Comparison of ENCODE assay signal across 8 mouse cellular contexts in genomic region chr5:110447720-110448435, GRCm38 (mm10). TPM values are rescaled to one million over a fixed set of nuclear protein-coding genes. Genes with fewer than 3 reads are reported as not detected.
DNase-seq lines count a peak whose midpoint lies in the region; ATAC-seq and TF ChIP-seq lines count a peak whose summit lies in the region.

No protein-coding gene starts in this region.

- peak overlapping the region; percentile 95 for H3K4me3 ChIP-seq in heart, embryonic 11.5 days (ENCODE audit: low read depth, low read length)
- H3K4me3 ChIP-seq in stomach, postnatal 0 days (ENCODE audit: low read depth, low read length), result peak overlapping the region; percentile 55

- TF ChIP-seq CTCF in stomach, postnatal 0 days (IDR thresholded peaks at IDR 0.05; ENCODE audit: low read depth), result no peak

- TF ChIP-seq EP300 in stomach, postnatal 0 days (optimal IDR thresholded peaks at IDR 0.05), result no peak

- H3K9ac ChIP-seq in heart, embryonic 11.5 days (ENCODE audit: low read depth, low read length), result peak overlapping the region; percentile 89
- H3K9ac ChIP-seq in stomach, postnatal 0 days (ENCODE audit: low read length), result peak overlapping the region; percentile 97

- H3K27me3 ChIP-seq in heart, embryonic 11.5 days (ENCODE audit: control insufficient read depth, insufficient read depth, low read length), result no peaks in the 10 kb centered on the region
- no peaks in the 10 kb centered on the region for H3K27me3 ChIP-seq in stomach, postnatal 0 days (ENCODE audit: control insufficient read depth, insufficient read depth, low read length)

- peak overlapping the region; percentile 97 for H3K4me2 ChIP-seq in heart, embryonic 11.5 days
- H3K4me2 ChIP-seq in stomach, postnatal 0 days (replicated peaks; ENCODE audit: low read depth), result peak overlapping the region; percentile 87

- peak; percentile 23; the same call in 1 of the 2 replicates for ATAC-seq in heart, embryonic 11.5 days (replicated peaks; ENCODE audit: insufficient number of reproducible peaks, low FRiP score, low TSS enrichment)
- peak; percentile 11 for ATAC-seq in stomach, postnatal 0 days (ENCODE audit: low FRiP score, low TSS enrichment)

- H3K9me3 ChIP-seq in heart, embryonic 11.5 days (replicated peaks; ENCODE audit: control insufficient read depth, low read length), result no peaks in the 10 kb centered on the region
- no peaks in the 10 kb centered on the region for H3K9me3 ChIP-seq in stomach, postnatal 0 days (ENCODE audit: control insufficient read depth, low read length)

- peak; percentile 44 for DNase-seq in 3T3-L1 (ENCODE audit: low read depth, low spot score)
- DNase-seq in CD8-positive naive resting alpha-beta T cell, adult 2 months (ENCODE audit: low read depth in 2 of 2, low spot score in 2 of 2), result peak; percentile 19 to 25
- peak; percentile 51 to 59 for DNase-seq in cerebellum, postnatal 14 days
- DNase-seq in kidney, postnatal 10 days, result peak; percentile 56
- peak; percentile 64 for DNase-seq in mesoderm, embryonic 11.5 days (ENCODE audit: low read depth, low spot score)
- peak; percentile 45 for DNase-seq in stomach, postnatal 0 days (ENCODE audit: low spot score)
- no peak for DNase-seq in urinary bladder, postnatal 14 days (ENCODE audit: low spot score)

- peak overlapping the region; percentile 75 for H3K27ac ChIP-seq in heart, embryonic 11.5 days (ENCODE audit: low read depth, low read length)
- peak overlapping the region; percentile 93 for H3K27ac ChIP-seq in stomach, postnatal 0 days (replicated peaks)

- no peaks in the 10 kb centered on the region for H3K36me3 ChIP-seq in heart, embryonic 11.5 days (ENCODE audit: control insufficient read depth, insufficient read depth, low read length)
- no peaks in the 10 kb centered on the region for H3K36me3 ChIP-seq in stomach, postnatal 0 days (ENCODE audit: control insufficient read depth, insufficient read depth, low read length)

- WGBS in heart, embryonic 11.5 days (ENCODE audit: insufficient replicate concordance), result under 1% methylated on average over 81 of the region's 98 CpGs
- WGBS in stomach, postnatal 0 days, result under 1% methylated on average over 82 of the region's 98 CpGs

- H3K4me1 ChIP-seq in heart, embryonic 11.5 days (ENCODE audit: control insufficient read depth, insufficient read depth, low read length), result peaks cover 20% of the 10 kb centered on the region
- peaks cover 10% of the 10 kb centered on the region for H3K4me1 ChIP-seq in stomach, postnatal 0 days (replicated peaks; ENCODE audit: control insufficient read depth, insufficient read depth)

RNA-seq across cellular contexts. Expression of gene Fbrsl1, which starts 0.4 kb away (rescaled TPM):
- 8.1 and 10.2 TPM in 2 replicates for polyA plus RNA-seq in heart, embryonic 11.5 days (2014; fragmentation: Nextera tagmentation; extraction: Ambion mirVana)
- polyA plus RNA-seq in stomach, postnatal 0 days (2015; fragmentation: Nextera tagmentation; extraction: Ambion mirVana), result 6.2 and 6.4 TPM in 2 replicates
